Mouse (Mus musculus) embryonic facial prominence, embryonic 14.5 days (tissue): ENCODE data around the gene Gsg1l. TPM values are rescaled to one million over a fixed set of nuclear protein-coding genes. Genes with fewer than 3 reads are reported as not detected.

Experiments
- ATAC-seq: fragments of 200-750 bp; cut with Nextera tagmentation; 2 replicates; pipeline ENCODE4 v1.8.0; 2017; ENCODE audit warnings: low read depth, moderate number of reproducible peaks, moderate TSS enrichment
- DNase-seq: peaks from one replicate; pipeline ENCODE4 v3.0.0-alpha.2; 2015; ENCODE audit warnings: low spot score
- H3K27ac ChIP-seq: fragments of 300-500 bp; sonication (generic); replicated peaks from 2 replicates; pipeline ENCODE4 v1.5.1; 2014; ENCODE audit warnings: low read depth, mild to moderate bottlenecking, low read length, moderate library complexity
- H3K27me3 ChIP-seq: fragments of 300-500 bp; sonication (generic); replicated peaks from 2 replicates; pipeline ENCODE4 v1.6.1; 2014; ENCODE audit warnings: low read length; ENCODE audit not compliant: control insufficient read depth, insufficient read depth
- H3K36me3 ChIP-seq: fragments of 300-500 bp; sonication (generic); 2 replicates; pipeline ENCODE4 v1.6.1; 2014; ENCODE audit warnings: low read length, mixed read lengths; ENCODE audit not compliant: control insufficient read depth, insufficient read depth
- H3K4me1 ChIP-seq: fragments of 300-500 bp; sonication (generic); 2 replicates; pipeline ENCODE4 v1.6.1; 2014; ENCODE audit warnings: antibody characterized with exemption, low read length; ENCODE audit not compliant: control insufficient read depth, insufficient read depth
- H3K4me2 ChIP-seq: fragments of 300-500 bp; sonication (generic); 2 replicates; pipeline ENCODE4 v1.6.1; 2014; ENCODE audit warnings: low read depth, mild to moderate bottlenecking, low read length, moderate library complexity, mixed read lengths
- H3K4me3 ChIP-seq: fragments of 300-500 bp; sonication (generic); 2 replicates; pipeline ENCODE4 v1.5.1; 2014; ENCODE audit warnings: low read depth, mild to moderate bottlenecking, low read length
- H3K9ac ChIP-seq: fragments of 300-500 bp; sonication (generic); 2 replicates; pipeline ENCODE4 v1.6.1; 2014; ENCODE audit warnings: low read depth, mild to moderate bottlenecking, low read length, moderate library complexity, mixed read lengths
- H3K9me3 ChIP-seq: fragments of 300-500 bp; sonication (generic); 2 replicates; pipeline ENCODE4 v1.6.1; 2016; ENCODE audit warnings: low read length; ENCODE audit not compliant: control insufficient read depth
- WGBS: fragments of 180-500 bp; shearing (Covaris S2); extraction: QIAGEN DNeasy Blood & Tissue Kit; methylation state at CpG from one replicate; pipeline ENCODE4 v1.1.7; 2014; 5-methylcytosine and 5-hydroxymethylcytosine counted together
- polyA plus RNA-seq: library from polyadenylated mRNA; unstranded; fragments of >200 nt; fragmentation: Nextera tagmentation; extraction: Ambion mirVana; gene quantifications from 2 replicates; pipeline ENCODE4 v1.2.1, GENCODE M21; 2014

Gene Gsg1l
- polyA plus RNA-seq, 1 experiment from 2014 or later, result 2.0 TPM

GRCm38 (mm10) chr7:126045077-126045476 is 37.1 kb downstream of the Gsg1l start:
- Histone ChIP-seq H3K4me1 (no peaks in the 10 kb centered on the region), H3K4me3 (no peak overlapping the region), H3K9me3 (no peaks in the 10 kb centered on the region), H3K9ac (no peak overlapping the region), H3K36me3 (no peaks in the 10 kb centered on the region), H3K27me3 (no peaks in the 10 kb centered on the region), H3K27ac (no peak overlapping the region), H3K4me2 (no peak overlapping the region)
- ATAC-seq (no peak), DNase-seq (no peak)
- 85% methylated on average over 6 of the region's 6 CpGs for WGBS

GRCm38 (mm10) chr7:126042306-126042705 is 39.9 kb downstream of the Gsg1l start:
- no peak overlapping the region for H3K4me3 ChIP-seq
- H3K27me3 ChIP-seq, result no peaks in the 10 kb centered on the region
- no peak for ATAC-seq
- no peak overlapping the region for H3K4me2 ChIP-seq
- H3K27ac ChIP-seq, result no peak overlapping the region
- peak; percentile 33 for DNase-seq
- WGBS, result 36% methylated on average over 3 of the region's 3 CpGs
- no peaks in the 10 kb centered on the region for H3K36me3 ChIP-seq
- peaks cover 13% of the 10 kb centered on the region for H3K4me1 ChIP-seq
- no peaks in the 10 kb centered on the region for H3K9me3 ChIP-seq
- H3K9ac ChIP-seq, result no peak overlapping the region

GRCm38 (mm10) chr7:126040794-126041526 is 41.3 kb downstream of the Gsg1l start:
- H3K4me3 ChIP-seq, result no peak overlapping the region
- H3K36me3 ChIP-seq, result no peaks in the 10 kb centered on the region
- no peaks in the 10 kb centered on the region for H3K9me3 ChIP-seq
- no peak overlapping the region for H3K9ac ChIP-seq
- DNase-seq (peak; percentile 77), ATAC-seq (peak; percentile 57)
- peaks cover 13% of the 10 kb centered on the region for H3K4me1 ChIP-seq
- H3K27ac ChIP-seq, result no peak overlapping the region
- H3K4me2 ChIP-seq, result no peak overlapping the region
- 64% methylated on average over 17 of the region's 18 CpGs for WGBS
- no peaks in the 10 kb centered on the region for H3K27me3 ChIP-seq

- H3K27me3 ChIP-seq, result no peaks in the 10 kb centered on the region
- no peak overlapping the region for H3K4me3 ChIP-seq
- no peak for ATAC-seq
- no peak overlapping the region for H3K4me2 ChIP-seq
- no peaks in the 10 kb centered on the region for H3K9me3 ChIP-seq
- no peak for DNase-seq
- peaks cover 13% of the 10 kb centered on the region for H3K4me1 ChIP-seq
- WGBS, result 85% methylated on average over 5 of the region's 5 CpGs
- no peak overlapping the region for H3K9ac ChIP-seq
- H3K27ac ChIP-seq, result no peak overlapping the region
- no peaks in the 10 kb centered on the region for H3K36me3 ChIP-seq
Measured at GRCm38 (mm10) chr7:126039847-126040246, 42.4 kb downstream of the Gsg1l start.

GRCm38 (mm10) chr7:126039247-126039835 is 42.9 kb downstream of the Gsg1l start:
- ATAC-seq (no peak), DNase-seq (no peak)
- H3K27ac ChIP-seq, result peak overlapping the region; percentile 41; the same call in 1 of the 2 replicates
- H3K9me3 ChIP-seq, result no peaks in the 10 kb centered on the region
- no peak overlapping the region for H3K4me3 ChIP-seq
- peak overlapping the region; percentile 31; the same call in 1 of the 2 replicates for H3K4me2 ChIP-seq
- no peaks in the 10 kb centered on the region for H3K36me3 ChIP-seq
- WGBS, result 92% methylated on average over 5 of the region's 5 CpGs
- H3K9ac ChIP-seq, result 0 out of 2 replicates have a peak overlapping the region, but pooled peaks have one; percentile 45
- peaks cover 13% of the 10 kb centered on the region for H3K4me1 ChIP-seq
- no peaks in the 10 kb centered on the region for H3K27me3 ChIP-seq

GRCm38 (mm10) chr7:126038366-126039246 is 43.6 kb downstream of the Gsg1l start:
- H3K9me3 ChIP-seq, result no peaks in the 10 kb centered on the region
- peak overlapping the region; percentile 41 for H3K27ac ChIP-seq
- DNase-seq, result peak; percentile 80
- peaks cover 13% of the 10 kb centered on the region for H3K4me1 ChIP-seq
- H3K9ac ChIP-seq, result peak overlapping the region; percentile 45; the same call in 1 of the 2 replicates
- ATAC-seq, result no peak
- H3K36me3 ChIP-seq, result no peaks in the 10 kb centered on the region
- WGBS, result 23% methylated on average over 25 of the region's 25 CpGs
- H3K4me3 ChIP-seq, result no peak overlapping the region
- no peaks in the 10 kb centered on the region for H3K27me3 ChIP-seq
- H3K4me2 ChIP-seq, result peak overlapping the region; percentile 31; the same call in 1 of the 2 replicates

GRCm38 (mm10) chr7:126035332-126035731 is 46.9 kb downstream of the Gsg1l start:
- no peaks in the 10 kb centered on the region for H3K36me3 ChIP-seq
- DNase-seq (peak; percentile 13), ATAC-seq (no peak)
- H3K4me3 ChIP-seq, result no peak overlapping the region
- no peak overlapping the region for H3K4me2 ChIP-seq
- WGBS, result 64% methylated on average over 3 of the region's 3 CpGs
- no peaks in the 10 kb centered on the region for H3K27me3 ChIP-seq
- no peak overlapping the region for H3K27ac ChIP-seq
- peaks cover 13% of the 10 kb centered on the region for H3K4me1 ChIP-seq
- H3K9ac ChIP-seq, result no peak overlapping the region
- no peaks in the 10 kb centered on the region for H3K9me3 ChIP-seq

- no peaks in the 10 kb centered on the region for H3K27me3 ChIP-seq
- DNase-seq (no peak), ATAC-seq (no peak)
- H3K9me3 ChIP-seq, result no peaks in the 10 kb centered on the region
- WGBS, result 82% methylated on average over 5 of the region's 5 CpGs
- no peak overlapping the region for H3K27ac ChIP-seq
- no peak overlapping the region for H3K4me2 ChIP-seq
- no peaks in the 10 kb centered on the region; the same call in 1 of the 2 replicates for H3K4me1 ChIP-seq
- H3K4me3 ChIP-seq, result no peak overlapping the region
- no peaks in the 10 kb centered on the region for H3K36me3 ChIP-seq
- no peak overlapping the region for H3K9ac ChIP-seq
Measured at GRCm38 (mm10) chr7:126032776-126033209, 49.4 kb downstream of the Gsg1l start.
